Mouse (Mus musculus) erythroblast, embryonic 14.5 days (primary cell): ENCODE measurements at regions not wholly inside any gene's neighbourhood (a gene's known extent, or its start where the extent isn't known, plus 50 kb on each side); places are given as distances from the start of the nearest gene placed in this dataset.

Experiments used
- GATA1 ChIP-seq: IDR thresholded peaks from 2 replicates; pipeline ENCODE4 v1.6.1; 2012; ENCODE audit warnings: low read length, inconsistent platforms, mixed read lengths
- TAL1 ChIP-seq: IDR thresholded peaks from 3 replicates; pipeline ENCODE4 v1.6.1; 2012; ENCODE audit warnings: low read length, inconsistent platforms, mixed read lengths

GRCm38 (mm10) chr6:51156836-51157370 lies 275.6 kb upstream of the Nfe2l3 start:
- TF ChIP-seq GATA1 (no peak), TAL1 (no peak)
